Mouse (Mus musculus) embryo, embryonic 10 days (tissue): ENCODE measurements around the gene Psrc1.
A peak's percentile ranks its signal among the peaks of the same experiment; 100 is the strongest.

Experiments
- DNase-seq: peaks from one replicate; pipeline ENCODE4 v3.0.0-alpha.2; 2015; ENCODE audit warnings: low spot score

Gene Psrc1

GRCm38 (mm10) chr3:108383485-108384354 lies at the start of gene Psrc1:
Gene Psrc1 (plus strand): TSS chr3:108383839.
- peak; percentile 95 for DNase-seq

- DNase-seq, result no peak
Measured at GRCm38 (mm10) chr3:108336878-108337277, 46.8 kb upstream of the Psrc1 start.

GRCm38 (mm10) chr3:108341040-108341439 lies 42.6 kb upstream of the Psrc1 start:
- DNase-seq, result no peak

- no peak for DNase-seq
Measured at GRCm38 (mm10) chr3:108342185-108342584, 41.5 kb upstream of the Psrc1 start.

- DNase-seq, result no peak
Measured at GRCm38 (mm10) chr3:108345855-108346254, 37.8 kb upstream of the Psrc1 start.

GRCm38 (mm10) chr3:108348376-108348775 lies 35.3 kb upstream of the Psrc1 start:
- DNase-seq, result no peak

- no peak for DNase-seq
Measured at GRCm38 (mm10) chr3:108355245-108355644, 28.4 kb upstream of the Psrc1 start.

GRCm38 (mm10) chr3:108357051-108357450 lies 26.6 kb upstream of the Psrc1 start:
- DNase-seq, result no peak

GRCm38 (mm10) chr3:108358445-108358844 lies 25.2 kb upstream of the Psrc1 start:
- no peak for DNase-seq

GRCm38 (mm10) chr3:108360894-108361293 lies 22.7 kb upstream of the Psrc1 start:
- peak; percentile 78 for DNase-seq

- peak; percentile 23 for DNase-seq
Measured at GRCm38 (mm10) chr3:108363626-108364025, 20.0 kb upstream of the Psrc1 start.

GRCm38 (mm10) chr3:108364270-108364995 lies 19.2 kb upstream of the Psrc1 start, which contains the start of gene Mybphl:
Gene Mybphl (plus strand): TSS chr3:108364911.
- DNase-seq, result no peak

- peak; percentile 51 for DNase-seq
Measured at GRCm38 (mm10) chr3:108367173-108367572, 16.5 kb upstream of the Psrc1 start.

- no peak for DNase-seq
Measured at GRCm38 (mm10) chr3:108367828-108368227, 15.8 kb upstream of the Psrc1 start.

GRCm38 (mm10) chr3:108368721-108369120 lies 14.9 kb upstream of the Psrc1 start:
- DNase-seq, result no peak

GRCm38 (mm10) chr3:108372274-108372673 lies 11.4 kb upstream of the Psrc1 start:
- no peak for DNase-seq

GRCm38 (mm10) chr3:108372691-108373090 lies 10.9 kb upstream of the Psrc1 start:
- no peak for DNase-seq

- no peak for DNase-seq
Measured at GRCm38 (mm10) chr3:108378875-108379663, 4.6 kb upstream of the Psrc1 start.

- DNase-seq, result peak; percentile 48
Measured at GRCm38 (mm10) chr3:108380695-108381094, 2.9 kb upstream of the Psrc1 start.

GRCm38 (mm10) chr3:108381945-108382875 lies 1.4 kb upstream of the Psrc1 start:
- DNase-seq, result no peak

GRCm38 (mm10) chr3:108384425-108384824 lies 786 bp downstream of the Psrc1 start:
- DNase-seq, result no peak
